Mouse (Mus musculus) left cerebral cortex, adult 2 months (tissue): Measurements from ENCODE around the gene Eps15. TPM values are rescaled to one million over a fixed set of nuclear protein-coding genes. Genes with fewer than 3 reads are reported as not detected.

ENCODE experiments used
- DNase-seq, 2 experiments: peaks; one replicate each; pipeline ENCODE4 v3.0.0; 2021 to 2022; ENCODE audit warnings: low spot score in 2 of 2, mixed read lengths in 1 of 2; ENCODE audit errors: extremely low spot score in 1 of 2
- H3K27ac ChIP-seq: fragments of 200-600 bp; 2 replicates; pipeline ENCODE4 v1.8.1; 2022
- H3K4me3 ChIP-seq: fragments of 200-600 bp; 2 replicates; pipeline ENCODE4 v1.8.1; 2022
- CTCF ChIP-seq: fragments of 200-600 bp; IDR thresholded peaks from 2 replicates; pipeline ENCODE4 v1.8.1; 2022; ENCODE audit warnings: antibody characterized with exemption, mild to moderate bottlenecking, moderate library complexity
- intact Hi-C: fragments of 180-260 bp; cut with DNase I; formaldehyde crosslinking; loops from one replicate; pipeline ENCODE4 v1.15.1; 2025
- total RNA-seq, 2 experiments: library from RNA; stranded (reverse); gene quantifications; 2 replicates each; pipeline ENCODE4 v1.2.3; 2021

Gene Eps15
- total RNA-seq, 2 experiments from 2014 or later: 180 to 186 TPM

GRCm38 (mm10) chr4:109406486-109407175 lies 126.6 kb downstream of the Eps15 start, which contains the start of gene Ttc39a:
Gene Ttc39a, plus strand, starts transcription at chr4:109406623.
- Histone ChIP-seq H3K27ac (0 out of 2 replicates have a peak within 1 kb of the TSS, but pooled peaks have one; percentile 47), H3K4me3 (peak within 1 kb of the TSS; percentile 58)
- DNase-seq: peak in 1 of 2 experiments; percentile 35
- intact Hi-C loops: no loop called here
- no peak for TF ChIP-seq CTCF

- H3K4me3 ChIP-seq: peak overlapping the region; percentile 58
- DNase-seq: no peak
- no peak overlapping the region for H3K27ac ChIP-seq
- intact Hi-C loops: no loop called here
- TF ChIP-seq CTCF: no peak
Observed at GRCm38 (mm10) chr4:109407176-109407520, 127.1 kb downstream of the Eps15 start.

- intact Hi-C loops: no loop called here
- DNase-seq: no peak
- no peak overlapping the region for H3K27ac ChIP-seq
- TF ChIP-seq CTCF: no peak
- H3K4me3 ChIP-seq: peak overlapping the region; percentile 58; the same call in 1 of the 2 replicates
Observed at GRCm38 (mm10) chr4:109407701-109408485, 127.8 kb downstream of the Eps15 start.

GRCm38 (mm10) chr4:109410681-109411376 lies 130.8 kb downstream of the Eps15 start:
- DNase-seq: no peak
- Histone ChIP-seq H3K4me3 (no peak overlapping the region), H3K27ac (no peak overlapping the region)
- intact Hi-C loops: no loop called here
- TF ChIP-seq CTCF: no peak

GRCm38 (mm10) chr4:109411377-109411967 lies 131.4 kb downstream of the Eps15 start:
- no peak for DNase-seq
- intact Hi-C loops: no loop called here
- Histone ChIP-seq H3K4me3 (no peak overlapping the region), H3K27ac (no peak overlapping the region)
- TF ChIP-seq CTCF: no peak

- Histone ChIP-seq H3K27ac (no peak overlapping the region), H3K4me3 (no peak overlapping the region)
- no peak for DNase-seq
- intact Hi-C loops: no loop called here
- TF ChIP-seq CTCF: no peak
Observed at GRCm38 (mm10) chr4:109412233-109412632, 132.2 kb downstream of the Eps15 start.

GRCm38 (mm10) chr4:109417998-109418397 lies 137.9 kb downstream of the Eps15 start:
- no peak for TF ChIP-seq CTCF
- Histone ChIP-seq H3K27ac (no peak overlapping the region), H3K4me3 (no peak overlapping the region)
- intact Hi-C loops: no loop called here
- DNase-seq: no peak

- intact Hi-C loops: no loop called here
- no peak for DNase-seq
- Histone ChIP-seq H3K4me3 (no peak overlapping the region), H3K27ac (no peak overlapping the region)
- TF ChIP-seq CTCF: no peak
Observed at GRCm38 (mm10) chr4:109419017-109419416, 138.9 kb downstream of the Eps15 start.

GRCm38 (mm10) chr4:109419563-109419962 lies 139.5 kb downstream of the Eps15 start:
- intact Hi-C loops: no loop called here
- Histone ChIP-seq H3K27ac (no peak overlapping the region), H3K4me3 (no peak overlapping the region)
- no peak for TF ChIP-seq CTCF
- no peak for DNase-seq

GRCm38 (mm10) chr4:109420138-109420795 lies 140.2 kb downstream of the Eps15 start:
- H3K4me3 ChIP-seq: no peak overlapping the region
- TF ChIP-seq CTCF: peak; percentile 40
- DNase-seq: no peak
- H3K27ac ChIP-seq: no peak overlapping the region
- intact Hi-C loops: no loop called here

- Histone ChIP-seq H3K4me3 (no peak overlapping the region), H3K27ac (no peak overlapping the region)
- intact Hi-C loops: no loop called here
- no peak for DNase-seq
- no peak for TF ChIP-seq CTCF
Observed at GRCm38 (mm10) chr4:109421608-109422007, 141.5 kb downstream of the Eps15 start.
